Mouse (Mus musculus) embryonic facial prominence, embryonic 11.5 days (tissue): ENCODE data around the gene Glycam1. TPM values are rescaled to one million over a fixed set of nuclear protein-coding genes. Genes with fewer than 3 reads are reported as not detected.
"Not testable (repeated sequence)": the region's sequence is repeated elsewhere in the genome, so short reads cannot be mapped to it uniquely, and the experiment has no call there.

ENCODE experiments used
- ATAC-seq: fragments of 200-750 bp; cut with Nextera tagmentation; replicated peaks from 2 replicates; pipeline ENCODE4 v1.8.0; 2017; ENCODE audit warnings: low read depth; ENCODE audit not compliant: insufficient number of reproducible peaks, low FRiP score, low TSS enrichment
- DNase-seq: peaks from one replicate; pipeline ENCODE4 v3.0.0-alpha.2; 2015; ENCODE audit warnings: low spot score
- H3K27ac ChIP-seq: fragments of 300-500 bp; sonication (generic); replicated peaks from 2 replicates; pipeline ENCODE4 v1.5.1; 2014; ENCODE audit warnings: mild to moderate bottlenecking, low read depth, low read length, control low read depth
- H3K27me3 ChIP-seq: fragments of 300-500 bp; sonication (generic); 2 replicates; pipeline ENCODE4 v1.6.1; 2014; ENCODE audit warnings: mild to moderate bottlenecking, low read length, moderate library complexity, mixed read lengths; ENCODE audit not compliant: control insufficient read depth, insufficient read depth
- H3K36me3 ChIP-seq: fragments of 300-500 bp; sonication (generic); replicated peaks from 2 replicates; pipeline ENCODE4 v1.6.1; 2014; ENCODE audit warnings: low read depth, mild to moderate bottlenecking, low read length, moderate library complexity, mixed read lengths; ENCODE audit not compliant: control insufficient read depth, insufficient read depth
- H3K4me1 ChIP-seq: fragments of 300-500 bp; sonication (generic); 2 replicates; pipeline ENCODE4 v1.6.1; 2014; ENCODE audit warnings: low read length, mixed read lengths; ENCODE audit not compliant: control insufficient read depth, insufficient read depth
- H3K4me2 ChIP-seq: fragments of 300-500 bp; sonication (generic); 2 replicates; pipeline ENCODE4 v1.6.1; 2014; ENCODE audit warnings: low read depth, mild to moderate bottlenecking, control low read depth, low read length, moderate library complexity
- H3K4me3 ChIP-seq: fragments of 300-500 bp; sonication (generic); 2 replicates; pipeline ENCODE4 v1.5.1; 2014; ENCODE audit warnings: low read depth, low read length, control low read depth
- H3K9ac ChIP-seq: fragments of 300-500 bp; sonication (generic); replicated peaks from 2 replicates; pipeline ENCODE4 v1.6.1; 2014; ENCODE audit warnings: mild to moderate bottlenecking, control low read depth, low read length
- H3K9me3 ChIP-seq: fragments of 300-500 bp; sonication (generic); replicated peaks from 2 replicates; pipeline ENCODE4 v1.6.1; 2016; ENCODE audit warnings: mild to moderate bottlenecking, low read length, inconsistent platforms, mixed read lengths; ENCODE audit not compliant: control insufficient read depth
- WGBS: fragments of 180-500 bp; shearing (Covaris S2); extraction: QIAGEN DNeasy Blood & Tissue Kit; methylation state at CpG from one replicate; pipeline ENCODE4 v1.1.7; 2014; 5-methylcytosine and 5-hydroxymethylcytosine counted together
- polyA plus RNA-seq: library from polyadenylated mRNA; unstranded; fragments of >200 nt; fragmentation: Nextera tagmentation; extraction: Ambion mirVana; gene quantifications from 2 replicates; pipeline ENCODE4 v1.2.1, GENCODE M21; 2014

Glycam1 gene
- polyA plus RNA-seq, result not detected in 2 replicates

GRCm38 (mm10) chr15:103564981-103565380 lies at the start of gene Glycam1:
Gene Glycam1 (minus strand): TSS chr15:103565081.
- ATAC-seq (no peak), DNase-seq (no peak)
- Histone ChIP-seq H3K27ac (no peak within 1 kb of the TSS), H3K4me2 (no peak within 1 kb of the TSS), H3K9ac (no peak within 1 kb of the TSS), H3K4me3 (no peak within 1 kb of the TSS), H3K4me1 (no peaks in the 10 kb centered on the region), H3K36me3 (no peaks in the 10 kb centered on the region), H3K9me3 (no peaks in the 10 kb centered on the region), H3K27me3 (no peaks in the 10 kb centered on the region)

- no peak for DNase-seq
- WGBS, result 73% methylated on average over 1 of the region's 1 CpGs
- H3K4me2 ChIP-seq, result no peak overlapping the region
- ATAC-seq, result no peak
- H3K4me3 ChIP-seq, result no peak overlapping the region
- no peaks in the 10 kb centered on the region for H3K27me3 ChIP-seq
- no peak overlapping the region for H3K9ac ChIP-seq
- H3K36me3 ChIP-seq, result no peaks in the 10 kb centered on the region
- no peak overlapping the region for H3K27ac ChIP-seq
- H3K4me1 ChIP-seq, result no peaks in the 10 kb centered on the region
- H3K9me3 ChIP-seq, result no peaks in the 10 kb centered on the region
Measured at GRCm38 (mm10) chr15:103604481-103604880, 39.6 kb upstream of the Glycam1 start.

GRCm38 (mm10) chr15:103590779-103591178 lies 25.9 kb upstream of the Glycam1 start:
- Histone ChIP-seq H3K9me3 (no peaks in the 10 kb centered on the region), H3K4me1 (no peaks in the 10 kb centered on the region), H3K4me3 (no peak overlapping the region), H3K9ac (no peak overlapping the region), H3K27me3 (no peaks in the 10 kb centered on the region), H3K4me2 (no peak overlapping the region), H3K27ac (no peak overlapping the region), H3K36me3 (no peaks in the 10 kb centered on the region)
- DNase-seq (no peak), ATAC-seq (no peak)
- 85% methylated on average over 2 of the region's 2 CpGs for WGBS

DNA sequence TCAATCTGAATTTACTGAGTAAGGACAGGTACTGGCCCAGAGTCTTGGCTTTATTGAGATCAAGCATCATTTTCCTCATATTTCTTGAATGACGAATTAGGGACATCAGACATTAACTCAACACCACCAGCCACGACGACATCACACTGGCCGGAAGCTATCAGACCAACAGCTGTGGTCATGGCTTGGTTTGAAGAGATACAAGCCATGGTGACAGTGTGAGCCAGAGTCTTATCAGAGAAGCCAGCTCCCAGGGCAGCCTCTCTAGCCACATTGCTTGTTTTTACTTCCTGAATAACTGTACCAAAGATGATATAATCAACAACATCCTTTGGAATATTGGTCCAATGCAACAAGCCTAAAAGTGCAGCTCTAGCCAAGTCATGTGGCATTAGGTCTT lies 22.9 kb upstream of the Glycam1 start:
- H3K4me3 ChIP-seq, H3K4me1 ChIP-seq, H3K9ac ChIP-seq, H3K36me3 ChIP-seq, DNase-seq, H3K27ac ChIP-seq, H3K27me3 ChIP-seq, H3K9me3 ChIP-seq, H3K4me2 ChIP-seq, ATAC-seq: not testable (repeated sequence)
- 90% methylated on average over 4 of the region's 4 CpGs for WGBS

DNA sequence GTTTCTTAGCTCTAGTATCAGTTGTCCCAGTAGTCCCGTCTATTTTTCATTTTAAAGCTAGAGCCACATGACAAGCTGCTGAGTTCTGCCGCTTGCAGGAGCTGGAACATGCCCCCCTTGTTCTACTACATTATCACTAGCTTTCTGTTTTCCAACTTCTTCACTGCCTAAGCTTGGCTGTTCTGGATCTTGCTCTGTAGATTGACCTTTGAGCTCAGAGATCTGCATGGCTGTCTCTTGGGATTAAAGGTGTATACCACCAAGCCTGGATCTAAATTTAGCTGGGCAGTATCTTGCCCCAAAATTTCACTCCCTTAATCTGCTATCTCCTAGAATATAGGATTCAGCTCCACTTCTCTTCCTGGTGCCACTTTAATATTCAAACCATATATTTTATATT lies 21.0 kb upstream of the Glycam1 start:
- H3K9ac ChIP-seq, result no peak overlapping the region
- H3K36me3 ChIP-seq, result no peaks in the 10 kb centered on the region
- no peak for DNase-seq
- WGBS, result 80% methylated on average over 2 of the region's 2 CpGs
- H3K27ac ChIP-seq, result no peak overlapping the region
- H3K4me2 ChIP-seq, result no peak overlapping the region
- H3K27me3 ChIP-seq, result no peaks in the 10 kb centered on the region
- H3K4me1 ChIP-seq, result no peaks in the 10 kb centered on the region
- ATAC-seq, result no peak
- no peak overlapping the region for H3K4me3 ChIP-seq
- H3K9me3 ChIP-seq, result no peaks in the 10 kb centered on the region

GRCm38 (mm10) chr15:103552096-103552690 lies 12.7 kb downstream of the Glycam1 start:
- no peaks in the 10 kb centered on the region for H3K27me3 ChIP-seq
- WGBS, result 47% methylated on average over 3 of the region's 3 CpGs
- no peak overlapping the region for H3K4me3 ChIP-seq
- no peaks in the 10 kb centered on the region for H3K4me1 ChIP-seq
- ATAC-seq (no peak), DNase-seq (peak; percentile 86)
- H3K4me2 ChIP-seq, result no peak overlapping the region
- H3K36me3 ChIP-seq, result no peaks in the 10 kb centered on the region
- H3K9me3 ChIP-seq, result no peaks in the 10 kb centered on the region
- H3K9ac ChIP-seq, result no peak overlapping the region
- H3K27ac ChIP-seq, result no peak overlapping the region

DNA sequence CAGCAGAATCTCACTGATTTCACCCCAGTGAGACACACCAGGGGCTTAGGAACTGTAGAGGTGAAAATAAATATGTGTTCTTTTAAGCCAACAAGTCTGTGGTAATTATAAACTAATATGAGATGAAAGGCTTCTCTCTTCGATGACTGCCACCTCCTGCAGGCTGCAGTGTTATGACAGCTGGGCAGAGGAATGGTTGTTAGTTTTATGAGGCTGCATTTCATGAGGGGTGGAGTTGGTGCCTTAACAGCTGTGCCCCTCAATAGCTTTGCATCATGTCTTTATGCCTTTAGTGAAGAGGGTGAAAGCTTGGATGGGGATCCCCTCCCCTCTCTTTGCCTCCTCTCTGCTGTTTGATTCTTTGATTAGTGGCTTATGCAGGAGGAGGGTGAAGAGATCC lies 13.8 kb downstream of the Glycam1 start:
- Histone ChIP-seq H3K4me2 (no peak overlapping the region), H3K9me3 (no peaks in the 10 kb centered on the region), H3K27me3 (no peaks in the 10 kb centered on the region), H3K36me3 (no peaks in the 10 kb centered on the region), H3K27ac (no peak overlapping the region), H3K4me1 (no peaks in the 10 kb centered on the region), H3K9ac (no peak overlapping the region), H3K4me3 (no peak overlapping the region)
- no peak for ATAC-seq
- DNase-seq, result peak; percentile 20
- WGBS, result 30% methylated on average over 1 of the region's 1 CpGs

DNA sequence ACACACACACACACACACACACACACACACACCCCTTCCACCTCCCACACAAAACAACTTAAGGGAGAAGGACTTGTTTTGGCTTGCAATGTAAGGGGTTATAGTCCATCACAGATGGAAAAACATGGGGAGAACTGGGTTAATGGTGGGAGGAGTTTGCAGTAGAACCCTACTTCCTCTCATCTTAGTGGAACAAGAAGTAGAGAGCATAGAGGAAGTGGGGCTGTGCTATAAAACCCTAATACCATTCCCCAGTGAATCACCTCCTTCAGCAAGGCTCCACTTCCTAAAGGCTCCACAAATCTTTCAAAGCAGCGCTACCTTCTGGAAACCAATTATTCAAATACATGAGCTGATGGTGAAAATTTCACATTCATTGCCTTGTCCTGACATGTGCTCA lies 15.4 kb downstream of the Glycam1 start:
- H3K9ac ChIP-seq, result no peak overlapping the region
- H3K27me3 ChIP-seq, result no peaks in the 10 kb centered on the region
- no peaks in the 10 kb centered on the region for H3K36me3 ChIP-seq
- H3K4me2 ChIP-seq, result no peak overlapping the region
- no peak overlapping the region for H3K4me3 ChIP-seq
- DNase-seq (no peak), ATAC-seq (no peak)
- 81% methylated on average over 1 of the region's 1 CpGs for WGBS
- no peaks in the 10 kb centered on the region for H3K9me3 ChIP-seq
- H3K4me1 ChIP-seq, result no peaks in the 10 kb centered on the region
- no peak overlapping the region for H3K27ac ChIP-seq
